In the genomic region with DNA sequence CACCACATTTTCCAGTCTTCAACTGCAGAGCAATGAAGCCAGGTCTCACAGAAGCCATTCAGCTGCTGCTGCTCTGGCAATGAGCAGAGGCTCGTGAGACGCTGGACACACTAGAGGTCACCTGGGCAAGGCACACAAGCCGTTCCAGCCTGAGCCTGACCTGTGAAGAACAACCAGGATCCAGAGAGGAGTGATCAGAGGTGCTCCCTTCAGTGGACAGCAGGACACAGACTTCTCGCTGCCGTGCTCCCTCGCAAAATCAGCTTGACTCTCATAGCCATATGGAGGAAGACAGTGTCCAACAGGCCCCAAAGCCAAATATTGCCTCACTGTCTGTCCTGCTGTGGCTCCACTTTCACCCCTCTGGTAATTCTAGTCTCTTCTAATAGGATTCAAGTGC, we compare ENCODE assay signal across 20 mouse cellular contexts.
"Had no signal": no experiment of that assay in that cellular context is flagged by ENCODE, and none has a peak within 500 bp of the region (broad histone marks: within the 10 kb centered on the region; RNA-seq: fewer than 3 reads in every experiment).

No protein-coding gene starts in this region.

- DNase-seq: kidney, postnatal 25 days; left cerebral cortex, postnatal 4 days; liver, postnatal 0 days; lung, embryonic 14.5 days; right cerebral cortex, adult 18-20 months; right cerebral cortex, postnatal 14 days; right cerebral cortex, postnatal 4 days; thymus, adult 2 months; thymus, postnatal 14 days; thymus, postnatal 4 days had no signal

- H3K27me3 ChIP-seq: limb, embryonic 12.5 days; limb, embryonic 15.5 days; midbrain, embryonic 12.5 days; midbrain, embryonic 15.5 days; neural tube, embryonic 12.5 days; neural tube, embryonic 15.5 days had no signal

- H3K4me3 ChIP-seq: limb, embryonic 12.5 days; limb, embryonic 15.5 days; midbrain, embryonic 12.5 days; midbrain, embryonic 15.5 days; neural tube, embryonic 12.5 days; neural tube, embryonic 15.5 days had no signal

- H3K36me3 ChIP-seq: limb, embryonic 12.5 days; limb, embryonic 15.5 days; midbrain, embryonic 12.5 days; midbrain, embryonic 15.5 days; neural tube, embryonic 12.5 days; neural tube, embryonic 15.5 days had no signal

- H3K27ac ChIP-seq: kidney, postnatal 0 days; limb, embryonic 12.5 days; limb, embryonic 15.5 days; liver, embryonic 14.5 days; macrophage; midbrain, embryonic 12.5 days; midbrain, embryonic 15.5 days; neural tube, embryonic 12.5 days; neural tube, embryonic 15.5 days; stomach, postnatal 0 days had no signal

- H3K4me1 ChIP-seq: limb, embryonic 12.5 days; midbrain, embryonic 12.5 days; midbrain, embryonic 15.5 days; neural tube, embryonic 12.5 days; neural tube, embryonic 15.5 days had no signal
